In genomic region chr17:75472379-75472778, GRCm38 (mm10) we compare ENCODE assay signal across 10 mouse cellular contexts. TPM values are rescaled to one million over a fixed set of nuclear protein-coding genes. Genes with fewer than 3 reads are reported as not detected.
DNase-seq lines count a peak whose midpoint lies in the region; ATAC-seq and TF ChIP-seq lines count a peak whose summit lies in the region.
"Had no signal": no experiment of that assay in that cellular context is flagged by ENCODE, and none has a peak within 500 bp of the region (broad histone marks: within the 10 kb centered on the region; RNA-seq: fewer than 3 reads in every experiment).

No protein-coding gene starts in this region.

- H3K9ac ChIP-seq in hindbrain, embryonic 14.5 days = no peak overlapping the region
- no peak overlapping the region for H3K9ac ChIP-seq in hindbrain, postnatal 0 days (replicated peaks; ENCODE audit: low read length)
- H3K9ac ChIP-seq in limb, embryonic 14.5 days (ENCODE audit: low read depth, low read length, severe bottlenecking) = no peak overlapping the region

- H3K4me3 ChIP-seq in hindbrain, embryonic 14.5 days (replicated peaks; ENCODE audit: low read length) = no peak overlapping the region
- no peak overlapping the region for H3K4me3 ChIP-seq in hindbrain, postnatal 0 days (ENCODE audit: low read length)
- H3K4me3 ChIP-seq in limb, embryonic 14.5 days (replicated peaks; ENCODE audit: low read length) = no peak overlapping the region
- H3K4me3 ChIP-seq: erythroblast, embryonic 14.5 days had no signal

- H3K4me2 ChIP-seq in hindbrain, embryonic 14.5 days (replicated peaks) = no peak overlapping the region
- no peak overlapping the region for H3K4me2 ChIP-seq in hindbrain, postnatal 0 days (ENCODE audit: low read depth, low read length)
- H3K4me2 ChIP-seq in limb, embryonic 14.5 days (replicated peaks; ENCODE audit: low read depth, low read length, severe bottlenecking) = no peak overlapping the region

- H3K9me3 ChIP-seq in hindbrain, embryonic 14.5 days (ENCODE audit: control insufficient read depth, low read length) = no peaks in the 10 kb centered on the region
- no peaks in the 10 kb centered on the region for H3K9me3 ChIP-seq in hindbrain, postnatal 0 days (ENCODE audit: low read length)
- H3K9me3 ChIP-seq in limb, embryonic 14.5 days (ENCODE audit: control insufficient read depth, low read length) = no peaks in the 10 kb centered on the region

- H3K4me1 ChIP-seq in hindbrain, embryonic 14.5 days (replicated peaks; ENCODE audit: control insufficient read depth, insufficient read depth, low read length) = peaks cover 13% of the 10 kb centered on the region; the same call in 1 of the 2 replicates
- 0 out of 2 replicates have a peak, but pooled peaks cover 3% of the 10 kb centered on the region for H3K4me1 ChIP-seq in hindbrain, postnatal 0 days (ENCODE audit: insufficient read depth, low read length)
- peaks cover 11% of the 10 kb centered on the region for H3K4me1 ChIP-seq in limb, embryonic 14.5 days (ENCODE audit: control insufficient read depth, insufficient read depth, low read length)

- H3K27me3 ChIP-seq in hindbrain, embryonic 14.5 days (ENCODE audit: control insufficient read depth, insufficient read depth, low read length) = no peaks in the 10 kb centered on the region
- H3K27me3 ChIP-seq in hindbrain, postnatal 0 days (ENCODE audit: insufficient read depth, low read length) = no peaks in the 10 kb centered on the region
- H3K27me3 ChIP-seq in limb, embryonic 14.5 days (ENCODE audit: control insufficient read depth, insufficient read depth, low read length) = no peaks in the 10 kb centered on the region

- no peaks in the 10 kb centered on the region for H3K36me3 ChIP-seq in hindbrain, embryonic 14.5 days (replicated peaks; ENCODE audit: control insufficient read depth, insufficient read depth)
- no peaks in the 10 kb centered on the region for H3K36me3 ChIP-seq in hindbrain, postnatal 0 days (ENCODE audit: insufficient read depth, low read length)
- H3K36me3 ChIP-seq in limb, embryonic 14.5 days (ENCODE audit: control insufficient read depth, insufficient read depth, low read length) = no peaks in the 10 kb centered on the region

- 81% methylated on average over 2 of the region's 2 CpGs for WGBS in hindbrain, embryonic 14.5 days
- WGBS in hindbrain, postnatal 0 days = 54% methylated on average over 2 of the region's 2 CpGs
- WGBS in limb, embryonic 14.5 days = 36% methylated on average over 2 of the region's 2 CpGs

- ATAC-seq in hindbrain, embryonic 14.5 days (ENCODE audit: low FRiP score) = no peak
- ATAC-seq in hindbrain, postnatal 0 days = no peak
- peak; percentile 58 for ATAC-seq in common myeloid progenitor, adult 5-6 weeks (replicated peaks; ENCODE audit: low read depth, poor library complexity, severe bottlenecking)
- ATAC-seq in limb, embryonic 14.5 days (ENCODE audit: low FRiP score, low read depth) = no peak

- TF ChIP-seq POLR2A in limb, embryonic 14.5 days (IDR thresholded peaks at IDR 0.05; ENCODE audit: borderline replicate concordance, extremely low read depth, insufficient read depth, insufficient read length) = no peak

- no peak for TF ChIP-seq CTCF in hindbrain, postnatal 0 days (IDR thresholded peaks at IDR 0.05; ENCODE audit: low read depth)

- DNase-seq in hindbrain, embryonic 14.5 days (ENCODE audit: low spot score) = no peak
- DNase-seq in hindbrain, postnatal 0 days (ENCODE audit: low spot score) = no peak
- DNase-seq in B cell, adult 2 months = peak; percentile 64 to 71
- DNase-seq in limb, embryonic 14.5 days (ENCODE audit: low spot score) = peak; percentile 29
- no peak for DNase-seq in MN1 (ENCODE audit: low spot score)
- no peak for DNase-seq in right cerebral cortex, postnatal 25 days
- DNase-seq in adrenal gland, postnatal 14 days = no peak

- H3K27ac ChIP-seq in hindbrain, embryonic 14.5 days = peak overlapping the region; percentile 21; the same call in 1 of the 2 replicates
- no peak overlapping the region for H3K27ac ChIP-seq in hindbrain, postnatal 0 days
- H3K27ac ChIP-seq in limb, embryonic 14.5 days (replicated peaks; ENCODE audit: low read depth, low read length) = no peak overlapping the region

RNA-seq across cellular contexts. Expression of gene Rasgrp3, which starts 36.7 kb away (rescaled TPM):
- 7.2 and 8.6 TPM in 2 replicates for polyA plus RNA-seq in hindbrain, embryonic 14.5 days (2014; fragmentation: Nextera tagmentation; extraction: Ambion mirVana)
- total RNA-seq in hindbrain, postnatal 0 days (2014; rRNA removed) = 2.1 and 3.3 TPM in 2 replicates
- 5.1 and 5.9 TPM in 2 replicates for polyA plus RNA-seq in hindbrain, postnatal 0 days (2015; fragmentation: Nextera tagmentation; extraction: Ambion mirVana)
- total RNA-seq in common myeloid progenitor, adult 5-6 weeks (2017) = 0.34 TPM in 1 of 2 replicates, not detected in the other
- polyA plus RNA-seq in limb, embryonic 14.5 days (2012; rRNA removed) = 9.3 and 9.4 TPM in 2 replicates
- 13.9 and 19.1 TPM in 2 replicates for polyA plus RNA-seq in limb, embryonic 14.5 days (2014; fragmentation: Nextera tagmentation; extraction: Ambion mirVana)
- 23.3 and 30.3 TPM in 2 replicates for total RNA-seq in adrenal gland, postnatal 14 days (2021)
- total RNA-seq: MEL had no signal
- polyA plus RNA-seq: erythroblast, embryonic 14.5 days had no signal

Comparison
In these comparisons a context has a peak if more than half of its experiments do, and no peak if none do; other contexts are left out.
1. DNase-seq: peak in B cell, adult 2 months (2 of 2) and limb, embryonic 14.5 days (single experiment); none in hindbrain, embryonic 14.5 days (single experiment), hindbrain, postnatal 0 days (single experiment), MN1 (single experiment), right cerebral cortex, postnatal 25 days (single experiment) and adrenal gland, postnatal 14 days (single experiment).